Mouse (Mus musculus) right cerebral cortex, postnatal 4 days (tissue): ENCODE measurements around the gene Htr2a.

Experiments
- DNase-seq: peaks from one replicate; pipeline ENCODE4 v3.0.0-alpha.2; 2022

Htr2a gene

DNA sequence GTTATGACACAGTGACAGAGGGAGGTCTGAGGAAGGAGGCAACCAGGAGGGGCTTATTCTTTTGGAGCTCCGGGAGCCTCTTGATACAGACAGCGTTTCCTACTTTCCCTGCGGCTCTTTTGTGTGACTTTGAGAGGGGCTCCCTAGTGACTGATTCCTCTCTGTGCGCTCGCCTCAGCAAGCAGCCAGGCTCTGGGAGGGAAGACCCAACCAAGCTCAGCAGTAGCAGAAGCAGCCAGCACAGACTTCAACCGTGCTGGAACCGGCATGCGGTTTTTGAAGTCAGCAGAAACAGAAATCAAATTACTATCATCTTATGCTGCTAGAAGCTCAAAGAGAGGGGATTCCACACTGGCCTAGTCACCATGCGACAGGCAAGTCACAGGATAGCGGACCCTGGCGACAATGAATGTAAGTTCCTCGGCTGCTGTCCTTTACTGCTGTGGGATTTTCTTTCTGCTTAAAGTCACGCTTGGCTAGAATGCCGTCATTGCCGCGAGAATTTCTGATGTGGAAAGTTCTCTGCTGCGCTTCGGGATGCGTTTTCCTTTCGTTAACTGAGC, at the start of gene Htr2a:
Gene Htr2a, plus strand, starts transcription at position 22 of the 563 bp plus-strand sequence.
- DNase-seq: peak; percentile 34

DNA sequence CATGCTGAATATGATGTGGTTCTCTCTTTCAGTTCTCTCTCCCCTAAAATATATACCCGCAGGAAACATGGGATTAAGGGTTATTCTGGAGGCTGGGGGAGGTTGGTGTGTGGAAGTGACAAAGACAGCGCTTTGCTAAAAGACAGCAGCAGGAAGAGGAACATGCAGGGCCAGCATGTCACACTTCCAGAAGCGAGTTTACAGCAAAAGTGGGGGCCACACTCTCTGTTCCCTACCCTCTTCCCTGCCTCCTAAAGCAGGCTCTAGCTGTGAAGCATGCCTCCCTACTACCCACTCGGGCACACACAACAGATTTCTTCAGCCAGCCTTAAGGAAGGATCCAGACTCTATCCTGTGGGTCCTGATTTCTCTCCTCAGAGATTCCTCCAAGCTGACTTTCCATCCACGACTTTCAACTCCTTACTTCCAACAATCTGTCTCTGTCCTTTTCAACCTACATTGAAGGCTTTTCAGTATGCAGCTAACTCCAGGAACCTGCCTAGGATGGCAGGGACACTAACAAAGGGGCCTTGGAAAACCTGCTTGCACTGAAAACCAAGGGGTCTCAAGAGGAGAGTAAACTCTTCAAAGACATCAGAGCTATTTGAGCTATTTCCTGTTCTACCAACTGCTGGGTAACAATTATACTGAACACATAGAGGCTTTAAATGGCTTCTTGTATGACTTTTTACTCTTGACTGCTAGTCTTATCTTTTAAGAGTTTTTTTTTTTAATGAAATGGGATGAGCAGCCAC, 39.1 kb upstream of the Htr2a start:
- no peak for DNase-seq

DNA sequence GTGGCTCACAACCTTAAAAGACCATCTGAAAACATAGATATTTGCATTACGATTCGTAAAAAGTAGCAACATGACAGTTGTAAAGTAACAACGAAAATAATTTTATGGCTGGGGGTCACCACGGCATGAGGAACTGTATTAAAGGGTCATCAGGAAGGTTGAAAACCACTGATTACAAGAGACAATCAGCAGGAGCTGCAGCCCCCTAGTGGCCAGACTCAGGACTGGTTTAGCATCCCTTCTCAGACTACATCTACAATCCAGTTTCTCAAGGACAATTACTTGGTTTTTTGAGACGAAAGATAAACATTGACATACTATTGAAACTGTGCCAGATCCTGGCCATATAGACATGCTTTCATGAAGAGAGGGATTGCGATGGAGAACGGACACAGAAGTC, 38.1 kb upstream of the Htr2a start:
- DNase-seq: peak; percentile 67

DNA sequence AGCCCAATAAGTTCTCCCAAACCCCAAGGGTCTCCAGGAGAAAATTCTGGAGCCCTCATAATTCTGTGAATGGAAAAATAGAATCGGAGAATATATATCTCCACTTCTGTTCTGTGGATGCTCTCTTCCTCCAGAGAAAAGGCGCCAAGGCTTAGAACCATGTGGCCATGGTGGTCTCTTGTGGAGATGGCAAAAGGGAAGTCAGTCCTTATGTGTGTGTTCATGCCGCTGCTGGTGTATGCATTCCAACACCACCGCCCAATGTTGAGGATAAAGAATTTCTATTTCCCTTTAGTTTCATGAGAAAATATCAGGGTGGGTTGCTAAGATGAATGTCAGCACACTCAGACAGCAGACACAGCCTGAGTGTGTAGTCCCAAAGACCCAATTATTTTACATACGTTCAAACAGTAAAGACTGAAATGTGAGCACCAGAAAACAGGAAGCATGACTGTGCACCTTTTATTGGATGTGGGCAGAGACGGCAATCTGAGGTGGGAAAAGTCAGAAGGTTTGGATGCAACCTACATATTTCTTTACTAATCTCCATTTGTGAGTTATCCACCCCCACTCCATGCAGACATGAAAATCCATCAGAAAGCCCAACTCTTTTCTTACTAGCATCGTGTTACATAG, 37.4 kb upstream of the Htr2a start:
- no peak for DNase-seq

DNA sequence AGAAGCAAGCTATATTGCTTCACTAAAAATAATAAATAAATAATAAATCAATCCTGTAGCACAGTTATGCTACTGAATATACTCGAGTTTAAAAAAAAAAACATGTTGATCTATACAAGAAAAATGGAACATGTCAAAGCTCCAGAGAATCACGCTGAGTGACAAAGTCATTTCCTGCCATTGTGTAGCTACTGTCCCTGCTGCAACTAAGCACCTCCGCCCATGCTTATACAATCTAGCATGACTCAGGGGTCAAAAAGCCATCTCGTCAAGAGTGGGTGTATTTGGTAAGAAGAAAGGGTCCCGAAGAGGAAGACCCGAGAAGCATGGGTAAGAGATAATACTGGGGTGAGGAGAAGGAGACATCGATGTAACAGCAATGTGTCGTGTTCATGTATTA, 29.3 kb upstream of the Htr2a start:
- DNase-seq: no peak

DNA sequence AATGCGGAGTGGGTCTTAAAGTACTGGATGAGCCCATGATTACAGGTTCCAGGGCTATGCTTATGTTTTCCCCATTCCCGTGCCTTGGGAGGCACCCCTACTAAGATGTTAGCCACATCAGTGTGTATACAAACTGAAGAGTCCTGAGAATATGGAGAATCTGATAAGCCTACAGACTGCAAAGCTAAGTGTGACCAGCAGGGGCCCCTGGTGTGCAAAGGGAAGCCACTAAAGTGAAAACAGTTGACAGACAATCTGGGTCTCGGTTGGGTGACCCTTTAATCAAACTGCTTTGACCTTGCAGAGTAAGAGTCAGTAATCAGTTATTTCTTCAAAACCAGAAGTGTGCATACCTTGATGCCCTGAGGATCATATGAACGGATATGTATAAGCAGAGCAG, 21.8 kb upstream of the Htr2a start:
- DNase-seq: no peak

DNA sequence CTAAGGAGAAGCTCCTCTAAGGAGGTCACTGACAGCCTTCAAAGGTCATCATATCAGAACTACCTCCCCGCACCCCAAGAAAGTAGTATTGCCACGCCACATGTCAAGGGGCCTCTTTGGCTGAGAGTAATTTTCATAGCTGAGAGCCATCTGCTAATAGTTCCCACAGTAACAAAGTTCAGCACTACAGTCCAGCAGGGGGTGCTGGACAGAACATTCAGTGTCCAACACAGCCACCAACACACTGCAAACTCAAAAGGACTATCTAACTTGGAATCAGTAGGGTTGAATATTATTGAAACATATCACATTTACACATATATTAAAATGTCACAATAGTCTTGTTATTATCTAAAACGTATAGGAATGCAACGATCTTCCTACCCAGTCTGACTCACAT, 2.6 kb upstream of the Htr2a start:
- DNase-seq: no peak

DNA sequence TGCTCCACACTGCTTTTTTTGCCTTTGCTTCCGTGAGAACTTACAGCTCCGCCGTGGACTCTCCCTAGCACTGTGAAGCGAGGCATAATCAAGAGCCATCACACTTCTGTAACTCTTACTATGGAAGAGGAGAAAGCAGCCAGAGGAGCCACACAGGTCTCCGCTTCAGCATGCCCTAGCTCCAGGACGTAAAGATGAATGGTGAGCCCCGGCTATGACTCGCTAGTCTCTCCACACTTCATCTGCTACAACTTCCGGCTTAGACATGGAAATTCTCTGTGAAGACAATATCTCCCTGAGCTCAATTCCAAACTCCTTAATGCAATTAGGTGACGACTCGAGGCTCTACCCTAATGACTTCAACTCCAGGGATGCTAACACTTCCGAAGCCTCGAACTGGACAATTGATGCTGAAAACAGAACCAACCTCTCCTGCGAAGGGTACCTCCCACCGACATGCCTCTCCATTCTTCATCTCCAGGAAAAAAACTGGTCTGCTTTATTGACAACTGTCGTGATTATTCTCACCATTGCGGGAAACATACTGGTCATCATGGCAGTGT, 1.1 kb downstream of the Htr2a start:
- no peak for DNase-seq

DNA sequence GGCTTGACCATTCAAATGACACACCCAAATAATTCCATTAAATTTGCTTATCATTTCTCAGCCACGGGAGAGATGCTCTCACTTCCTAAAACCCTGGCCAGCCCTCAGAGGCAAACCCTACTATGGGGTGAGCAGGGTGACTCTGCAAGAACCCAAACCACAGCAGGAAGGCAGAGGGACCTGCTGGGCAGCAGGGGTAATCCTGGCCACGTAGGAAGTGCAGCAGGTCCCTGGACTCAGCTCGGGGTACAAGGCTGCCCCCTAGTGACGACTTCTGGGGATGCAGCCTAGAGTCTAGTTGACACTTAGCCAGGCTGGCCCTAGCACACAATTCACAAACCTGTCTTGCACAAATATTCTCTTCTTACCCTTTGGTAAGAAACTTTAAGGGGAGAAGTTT, 2.7 kb downstream of the Htr2a start:
- DNase-seq: peak; percentile 89

DNA sequence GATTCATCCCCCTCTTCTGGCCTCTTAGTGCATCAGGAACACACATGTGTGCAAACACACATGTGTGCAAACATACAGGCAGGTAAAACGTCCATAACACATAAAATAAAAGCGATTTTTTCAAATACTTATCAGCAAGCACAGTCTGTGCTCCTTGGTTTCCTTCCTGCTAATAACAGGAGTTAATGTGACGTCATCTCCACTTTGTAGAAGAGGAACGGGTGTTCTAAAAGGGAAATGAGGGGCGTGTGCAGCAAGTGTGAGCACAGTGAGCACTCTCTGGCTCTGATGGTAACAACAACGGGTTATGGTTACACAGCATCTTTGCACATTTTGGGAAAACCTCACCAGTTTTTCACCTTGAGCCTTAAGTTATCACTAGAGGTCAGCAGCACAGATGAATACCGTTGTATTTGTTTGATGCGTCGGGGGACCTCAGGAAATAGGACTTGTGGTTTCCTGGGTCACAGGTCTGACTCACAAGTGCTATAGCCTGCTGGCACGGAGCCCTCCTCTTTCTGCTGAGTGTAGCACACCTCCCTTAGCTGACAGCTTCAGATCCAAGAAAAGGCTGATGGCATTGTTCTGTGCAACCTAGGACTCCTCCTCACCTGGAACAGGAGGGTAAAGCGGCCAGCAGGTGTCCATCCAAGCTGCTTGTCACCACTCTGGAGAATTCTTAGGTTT, 5.6 kb downstream of the Htr2a start:
- no peak for DNase-seq

DNA sequence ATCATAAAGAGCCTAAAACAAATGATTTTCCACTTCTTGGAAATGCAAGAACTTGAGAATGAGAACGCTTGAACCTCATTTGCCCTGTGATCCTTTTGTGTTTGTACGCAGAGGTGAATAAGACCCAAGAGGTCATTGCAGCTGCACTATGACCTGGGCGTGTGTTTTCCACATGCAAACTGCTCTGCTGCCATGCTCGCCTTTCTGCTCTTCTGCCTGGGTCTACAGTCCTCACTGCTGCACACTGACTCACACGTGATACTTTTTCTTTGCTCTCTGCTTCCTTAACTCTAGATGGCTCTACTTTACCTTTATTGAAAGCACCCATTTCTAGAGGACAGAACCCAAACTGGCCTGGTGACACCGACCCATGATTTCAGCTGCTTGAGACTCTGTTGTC, 9.4 kb downstream of the Htr2a start:
- DNase-seq: no peak

DNA sequence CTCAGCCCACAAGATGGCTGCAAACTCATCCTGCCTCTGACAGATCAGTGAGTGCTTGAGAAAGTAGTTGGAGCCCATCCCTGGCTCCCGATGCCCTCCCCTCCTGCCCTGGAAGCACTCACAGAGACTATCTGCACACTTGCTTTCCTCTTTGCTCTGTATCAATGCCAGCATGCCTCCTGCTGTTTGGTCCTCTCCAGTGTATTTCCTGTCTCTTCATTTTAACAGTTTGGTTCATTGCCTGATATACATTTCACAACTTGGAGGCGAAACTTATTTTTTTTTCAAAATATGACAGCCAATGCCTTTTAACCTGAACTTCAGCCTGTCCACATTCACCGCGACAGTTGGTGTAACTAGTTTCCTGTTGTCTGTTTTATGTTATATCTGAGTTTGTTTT, 11.0 kb downstream of the Htr2a start:
- no peak for DNase-seq

DNA sequence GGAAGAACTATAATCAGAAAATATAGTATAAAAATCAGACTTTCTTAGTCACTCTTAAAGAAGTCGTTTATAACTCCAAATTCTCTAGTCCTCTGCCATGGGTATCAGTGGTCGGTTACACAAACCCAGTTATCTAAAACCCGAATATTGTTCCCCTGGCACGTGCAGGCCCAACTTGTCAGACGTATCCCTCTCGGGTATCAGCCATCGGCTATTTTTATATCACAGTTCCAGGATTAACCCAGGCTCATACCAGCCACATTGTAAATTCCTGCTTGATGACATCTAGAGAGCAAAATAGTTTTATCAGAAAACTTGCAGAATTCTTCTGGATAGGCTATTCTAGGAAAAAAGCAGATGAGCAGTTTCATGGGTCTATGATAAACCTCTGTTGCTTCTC, 16.6 kb downstream of the Htr2a start:
- no peak for DNase-seq

DNA sequence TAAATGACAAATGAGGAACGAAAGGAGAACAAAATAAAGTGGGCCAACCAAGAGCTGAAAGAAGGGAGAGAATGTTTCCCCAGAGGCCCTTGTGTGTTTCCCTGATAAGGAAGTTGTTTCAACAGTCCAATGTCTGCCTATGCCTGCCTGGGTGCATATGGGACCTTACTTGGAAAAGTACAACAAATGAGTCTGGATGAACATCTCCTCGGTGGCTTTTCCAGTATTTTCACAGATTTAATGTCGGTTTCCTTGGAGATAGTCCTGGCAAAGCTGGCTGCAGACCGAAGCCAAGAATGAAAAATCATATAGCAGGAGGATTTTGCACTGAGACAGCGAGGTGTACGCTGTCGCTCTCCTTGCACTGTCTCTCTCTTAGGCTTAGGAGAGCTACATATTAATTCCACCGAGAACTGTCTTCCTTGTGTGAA, 18.8 kb downstream of the Htr2a start:
- peak; percentile 20 for DNase-seq

DNA sequence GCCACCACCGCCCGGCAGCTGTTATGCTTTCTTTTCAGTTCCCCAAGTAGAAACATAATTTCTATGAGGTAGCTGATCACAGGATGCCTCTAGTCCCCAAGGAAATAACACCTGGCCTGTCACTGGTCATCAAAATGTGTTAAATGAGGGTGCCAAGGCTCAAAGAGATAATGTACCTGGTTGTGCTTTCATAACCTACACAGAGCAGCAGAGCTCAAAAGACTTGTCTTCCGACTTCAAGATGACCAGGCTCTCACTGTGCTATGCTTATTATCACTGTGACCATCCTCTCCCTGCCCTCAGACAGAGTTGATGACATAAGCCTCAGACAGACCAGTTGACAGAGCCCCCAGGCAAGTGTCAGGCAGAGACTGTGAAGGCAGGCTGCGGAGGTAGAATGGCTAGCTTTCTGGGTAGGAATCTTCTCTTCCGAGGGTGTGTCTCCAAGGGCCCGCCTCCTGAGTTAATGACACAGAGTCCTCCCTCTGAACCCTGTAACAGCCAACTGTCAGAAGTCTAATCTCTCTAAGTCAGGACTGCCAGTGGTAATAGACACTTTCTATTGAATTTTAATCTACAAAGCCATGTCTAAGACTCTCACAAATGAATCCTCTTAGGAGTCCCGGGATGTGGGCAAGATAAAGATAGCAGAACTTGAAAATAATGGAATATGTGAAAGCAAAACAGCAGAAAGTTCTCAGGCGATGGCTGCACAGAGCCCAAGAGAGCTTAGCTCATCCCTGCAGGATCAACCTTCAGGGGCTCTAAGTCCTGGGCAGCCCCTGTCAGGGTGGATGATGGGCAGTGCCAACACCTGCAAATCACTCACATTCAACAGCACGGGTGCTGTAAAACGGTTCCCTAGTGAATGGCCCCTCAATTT, 31.7 kb downstream of the Htr2a start:
- no peak for DNase-seq

DNA sequence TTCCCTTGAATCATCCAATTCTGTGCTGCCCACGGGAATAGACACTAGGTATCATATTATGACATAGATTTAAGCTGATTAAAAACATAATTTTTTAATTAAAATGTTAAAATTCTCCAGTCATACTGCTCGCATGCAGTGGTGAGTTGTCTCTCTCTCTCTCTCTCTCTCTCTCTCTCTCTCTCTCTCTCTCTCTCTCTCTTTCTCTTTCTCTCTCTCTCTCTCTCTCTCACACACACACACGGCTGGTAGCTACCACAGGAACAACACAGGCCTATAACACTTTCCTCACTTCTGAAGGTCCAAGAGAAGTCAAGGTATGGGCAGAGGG, 32.3 kb downstream of the Htr2a start:
- no peak for DNase-seq

DNA sequence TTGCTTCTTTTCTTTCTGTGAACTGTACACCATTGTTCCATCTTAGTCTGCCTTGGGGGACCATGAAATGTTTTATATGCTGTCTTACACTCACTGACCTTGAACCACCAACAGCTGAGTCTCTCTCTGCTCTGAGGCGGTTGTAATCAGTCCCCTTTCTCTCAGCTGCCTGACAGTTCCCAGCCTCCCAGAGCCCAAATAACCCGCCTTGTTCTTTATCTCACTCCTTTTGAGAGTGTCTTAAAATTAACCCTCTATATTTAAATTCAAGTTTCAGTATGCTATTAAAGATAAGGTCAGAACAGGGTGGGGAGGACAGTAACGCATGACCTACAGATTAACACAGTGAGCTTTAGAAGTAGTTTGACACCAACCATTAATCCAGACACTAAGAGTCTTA, 32.9 kb downstream of the Htr2a start:
- DNase-seq: no peak

DNA sequence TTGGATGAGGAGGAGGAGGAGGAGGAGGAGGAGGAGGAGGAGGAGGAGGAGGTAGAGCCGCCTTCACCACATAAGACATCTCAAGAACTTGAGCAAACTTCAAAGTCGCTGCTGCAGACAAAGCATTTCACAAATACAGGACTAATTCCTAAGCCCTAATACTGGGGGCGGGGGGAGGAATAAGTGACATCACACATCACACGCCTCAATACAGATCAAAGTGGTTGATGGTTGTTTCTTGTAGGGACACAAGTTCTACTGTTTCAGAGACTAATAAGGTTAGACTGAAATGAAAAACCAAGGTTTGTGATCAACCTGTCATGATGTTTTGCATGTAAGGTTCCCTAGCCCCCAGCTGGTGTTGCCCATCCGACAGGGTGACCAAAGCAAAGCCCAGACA, 39.2 kb downstream of the Htr2a start:
- no peak for DNase-seq

DNA sequence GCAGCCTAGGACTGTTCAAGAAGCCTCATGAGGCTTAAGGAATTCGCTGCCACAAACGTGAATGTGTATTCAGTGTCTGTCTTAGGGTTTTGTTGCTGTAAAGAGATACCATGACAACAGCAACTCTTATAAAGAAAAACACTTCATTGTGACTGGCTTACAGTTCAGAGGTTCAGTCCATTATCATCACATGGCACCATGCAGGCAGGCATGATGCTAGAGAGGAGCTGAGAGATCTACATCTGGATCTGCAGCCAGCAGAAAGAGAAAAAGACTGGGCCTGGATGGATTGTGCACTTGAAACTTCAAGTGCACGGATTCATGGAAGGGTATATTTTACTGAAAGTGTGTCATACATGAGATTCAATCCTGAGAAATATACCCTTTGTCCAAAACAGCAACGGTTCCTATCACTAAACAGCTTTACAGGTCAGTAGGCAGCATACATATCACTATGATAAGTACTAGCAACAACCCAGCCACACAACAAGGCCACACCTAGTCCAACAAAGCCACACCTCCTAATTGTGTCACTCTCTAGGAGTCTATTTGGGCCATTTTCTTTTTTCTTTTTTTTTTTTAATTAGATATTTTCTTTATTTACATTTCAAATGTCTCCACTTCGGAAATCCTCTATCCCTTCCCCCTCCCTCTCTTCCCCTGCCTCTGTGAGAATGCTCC, 43.8 kb downstream of the Htr2a start:
- no peak for DNase-seq

DNA sequence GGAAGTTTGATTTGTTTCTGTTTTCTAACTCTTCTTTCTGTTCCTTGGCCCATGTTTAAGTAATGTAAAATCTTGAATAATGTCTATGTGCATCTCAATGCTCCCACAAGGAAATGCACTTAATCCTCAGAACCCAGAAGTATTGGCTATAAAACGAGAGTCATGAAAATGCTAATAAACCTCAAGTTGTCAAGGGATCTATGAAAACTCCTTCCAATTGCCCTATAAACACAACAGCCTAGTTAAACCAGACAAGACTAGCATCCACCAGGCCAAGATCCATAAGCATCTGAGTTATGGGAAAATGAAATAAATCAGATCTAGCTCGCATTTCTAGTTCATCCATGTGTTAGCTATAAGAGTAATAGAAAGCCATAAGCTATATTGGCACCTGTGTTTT, 51.3 kb downstream of the Htr2a start:
- no peak for DNase-seq

DNA sequence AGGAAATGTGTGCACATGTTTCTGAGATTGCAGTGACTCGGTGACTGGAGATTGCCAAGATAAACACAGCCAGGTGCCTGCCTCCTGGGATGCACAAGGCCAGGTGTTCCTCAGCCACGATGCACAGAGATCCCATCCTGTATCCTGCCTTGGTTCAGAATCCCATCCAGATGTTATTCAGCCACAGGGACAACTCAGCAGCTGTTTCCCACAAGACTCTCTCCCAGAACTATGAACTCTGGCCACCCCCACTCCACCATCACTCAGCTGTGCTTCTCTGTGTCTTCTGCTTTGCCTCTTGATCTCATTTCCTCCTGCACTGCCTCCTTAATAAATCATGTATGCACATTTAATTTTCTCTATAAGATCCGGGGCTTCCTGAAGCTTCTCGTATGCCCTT, 56.1 kb downstream of the Htr2a start:
- DNase-seq: no peak

DNA sequence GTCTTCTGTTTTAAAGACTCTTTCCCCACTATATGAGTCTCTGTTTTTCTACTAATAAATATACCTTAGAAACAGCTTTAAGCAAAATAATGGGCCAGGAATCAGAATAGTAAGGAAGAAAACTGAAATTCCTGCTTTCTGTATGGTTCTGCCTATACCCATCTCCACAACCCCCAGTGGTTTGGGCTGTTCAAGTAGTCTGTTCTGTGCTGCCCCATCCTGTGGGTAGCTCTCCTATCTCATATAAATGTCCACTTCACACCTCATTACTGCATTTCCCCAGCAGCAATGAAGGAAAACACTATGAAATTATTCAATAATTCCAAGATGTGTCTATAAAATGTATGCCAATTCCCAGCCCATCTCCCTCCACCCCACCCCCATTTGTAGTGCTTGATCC, 56.8 kb downstream of the Htr2a start:
- DNase-seq: no peak
